In genomic region chr12:15535822-15536221, GRCm38 (mm10) we compare ENCODE assay signal across 7 mouse cellular contexts.
A peak's percentile ranks its signal among the peaks of the same experiment; 100 is the strongest.
DNase-seq lines count a peak whose midpoint lies in the region; ATAC-seq and TF ChIP-seq lines count a peak whose summit lies in the region.

No protein-coding gene starts in this region.

- H3K9ac ChIP-seq in forebrain, embryonic 16.5 days (replicated peaks; ENCODE audit: low read depth, low read length): no peak overlapping the region
- H3K9ac ChIP-seq in hindbrain, embryonic 13.5 days: no peak overlapping the region
- H3K9ac ChIP-seq in midbrain, embryonic 16.5 days (ENCODE audit: low read depth, low read length): no peak overlapping the region

- H3K4me2 ChIP-seq in forebrain, embryonic 16.5 days (ENCODE audit: low read length): no peak overlapping the region
- no peak overlapping the region for H3K4me2 ChIP-seq in hindbrain, embryonic 13.5 days
- H3K4me2 ChIP-seq in midbrain, embryonic 16.5 days (ENCODE audit: low read length): no peak overlapping the region

- H3K4me1 ChIP-seq in forebrain, embryonic 16.5 days (replicated peaks; ENCODE audit: control insufficient read depth, insufficient read depth, low read length): no peaks in the 10 kb centered on the region
- H3K4me1 ChIP-seq in hindbrain, embryonic 13.5 days (replicated peaks): no peaks in the 10 kb centered on the region
- peaks cover 3% of the 10 kb centered on the region; the same call in 1 of the 2 replicates for H3K4me1 ChIP-seq in midbrain, embryonic 16.5 days (ENCODE audit: control insufficient read depth, insufficient read depth, low read length)
- no peaks in the 10 kb centered on the region for H3K4me1 ChIP-seq in spleen, adult 2 months (ENCODE audit: control insufficient read depth, insufficient read depth, insufficient read length)

- TF ChIP-seq CTCF in spleen, adult 2 months (IDR thresholded peaks at IDR 0.05; ENCODE audit: extremely low read depth, insufficient read depth, insufficient read length, insufficient replicate concordance): peak; percentile 91; the same call in 1 of the 2 replicates

- H3K36me3 ChIP-seq in forebrain, embryonic 16.5 days (ENCODE audit: control insufficient read depth, insufficient read depth): no peaks in the 10 kb centered on the region
- no peaks in the 10 kb centered on the region for H3K36me3 ChIP-seq in hindbrain, embryonic 13.5 days
- H3K36me3 ChIP-seq in midbrain, embryonic 16.5 days (ENCODE audit: control insufficient read depth, insufficient read depth, low read length): no peaks in the 10 kb centered on the region
- H3K36me3 ChIP-seq in spleen, adult 2 months (ENCODE audit: control insufficient read depth, insufficient read depth, low read length): no peaks in the 10 kb centered on the region

- no peak for TF ChIP-seq POLR2A in spleen, adult 2 months (IDR thresholded peaks at IDR 0.05; ENCODE audit: low read depth, low read length)

- WGBS in forebrain, embryonic 16.5 days: 6% methylated on average over 6 of the region's 6 CpGs
- WGBS in hindbrain, embryonic 13.5 days: 8% methylated on average over 6 of the region's 6 CpGs
- 4% methylated on average over 6 of the region's 6 CpGs for WGBS in midbrain, embryonic 16.5 days
- WGBS in spleen, adult 2 months: 1% methylated on average over 6 of the region's 6 CpGs

- H3K27ac ChIP-seq in forebrain, embryonic 16.5 days (ENCODE audit: low read length): no peak overlapping the region
- H3K27ac ChIP-seq in hindbrain, embryonic 13.5 days: no peak overlapping the region
- H3K27ac ChIP-seq in midbrain, embryonic 16.5 days (ENCODE audit: low read length): no peak overlapping the region
- H3K27ac ChIP-seq in spleen, adult 2 months (ENCODE audit: insufficient read depth, low read length): no peak overlapping the region

- intact Hi-C loops in left cerebral cortex, postnatal 10 days (cut with DNase I): loop anchor here (2.0 to 10.0 kb wide), 4 partner anchors 279 to 1269 kb away; partner anchors contain the start of gene Greb1

- H3K9me3 ChIP-seq in forebrain, embryonic 16.5 days (ENCODE audit: control insufficient read depth, low read length): no peaks in the 10 kb centered on the region
- no peaks in the 10 kb centered on the region for H3K9me3 ChIP-seq in hindbrain, embryonic 13.5 days
- H3K9me3 ChIP-seq in midbrain, embryonic 16.5 days (replicated peaks; ENCODE audit: control insufficient read depth, low read length, poor library complexity, severe bottlenecking): no peaks in the 10 kb centered on the region

- no peaks in the 10 kb centered on the region for H3K27me3 ChIP-seq in forebrain, embryonic 16.5 days (replicated peaks; ENCODE audit: control insufficient read depth, insufficient read depth, low read length)
- H3K27me3 ChIP-seq in hindbrain, embryonic 13.5 days: no peaks in the 10 kb centered on the region
- no peaks in the 10 kb centered on the region for H3K27me3 ChIP-seq in midbrain, embryonic 16.5 days (ENCODE audit: control insufficient read depth, insufficient read depth, low read depth, low read length)
- no peaks in the 10 kb centered on the region for H3K27me3 ChIP-seq in spleen, adult 2 months (ENCODE audit: control insufficient read depth, insufficient read depth, low read length)

- DNase-seq in NIH3T3 (ENCODE audit: low read depth): peak; percentile 93
- DNase-seq in c-Kit-positive CD71-positive TER-119-negative erythroid progenitor cells, embryonic 14.5 days (ENCODE audit: low read depth): peak; percentile 23
- peak; percentile 80 to 86 for DNase-seq in left cerebral cortex, postnatal 10 days (ENCODE audit: extremely low spot score in 1 of 2, low spot score in 2 of 2)
- peak; percentile 42 to 81 for DNase-seq in spleen, adult 2 months (ENCODE audit: low read depth in 1 of 2, low spot score in 2 of 2)

- peak; percentile 87 for ATAC-seq in forebrain, embryonic 16.5 days
- ATAC-seq in hindbrain, embryonic 13.5 days (ENCODE audit: low FRiP score): peak; percentile 81
- ATAC-seq in midbrain, embryonic 16.5 days: peak; percentile 85

- H3K4me3 ChIP-seq in forebrain, embryonic 16.5 days (replicated peaks; ENCODE audit: low read length): no peak overlapping the region
- H3K4me3 ChIP-seq in hindbrain, embryonic 13.5 days: no peak overlapping the region
- H3K4me3 ChIP-seq in midbrain, embryonic 16.5 days (ENCODE audit: low read depth, low read length): no peak overlapping the region
- H3K4me3 ChIP-seq in spleen, adult 2 months (ENCODE audit: extremely low read depth, insufficient read depth, insufficient read length): no peak overlapping the region

Comparison
In these comparisons a context has a peak if more than half of its experiments do, and no peak if none do; other contexts are left out.
1. DNase-seq: peak in every context shown above with its lines; median percentile 93 in NIH3T3; 83 in left cerebral cortex, postnatal 10 days; 62 in spleen, adult 2 months; 23 in c-Kit-positive CD71-positive TER-119-negative erythroid progenitor cells, embryonic 14.5 days.